Mouse (Mus musculus): ENCODE measurements at regions not wholly inside any gene's neighbourhood (a gene's known extent, or its start where the extent isn't known, plus 50 kb on each side); places are given as distances from the start of the nearest gene placed in this dataset.

- TF ChIP-seq CTCF (IDR thresholded peaks at IDR 0.05; ENCODE audit: control insufficient read depth, insufficient read depth, insufficient read length) (no peak), USF1 (IDR thresholded peaks at IDR 0.05; ENCODE audit: low read depth) (no peak), MYOD1 (IDR thresholded peaks at IDR 0.05; ENCODE audit: control insufficient read depth, insufficient read length, low read depth) (no peak), MAX (IDR thresholded peaks at IDR 0.05) (no peak), FOSL1 (IDR thresholded peaks at IDR 0.05; ENCODE audit: insufficient read depth, low read length, poor library complexity, severe bottlenecking) (no peak), MYOG (IDR thresholded peaks at IDR 0.05; ENCODE audit: control insufficient read depth, extremely low read depth, insufficient read length) (no peak)
Observed at GRCm38 (mm10) chr5:17141555-17141954, 231.4 kb upstream of the Speer4f2 start.
